Mouse (Mus musculus): ENCODE measurements around the gene Cntn1. TPM values are rescaled to one million over a fixed set of nuclear protein-coding genes. Genes with fewer than 3 reads are reported as not detected.

The Cntn1 gene
- polyA plus RNA-seq, 1 experiment from 2014 or later: 2.3 TPM

DNA sequence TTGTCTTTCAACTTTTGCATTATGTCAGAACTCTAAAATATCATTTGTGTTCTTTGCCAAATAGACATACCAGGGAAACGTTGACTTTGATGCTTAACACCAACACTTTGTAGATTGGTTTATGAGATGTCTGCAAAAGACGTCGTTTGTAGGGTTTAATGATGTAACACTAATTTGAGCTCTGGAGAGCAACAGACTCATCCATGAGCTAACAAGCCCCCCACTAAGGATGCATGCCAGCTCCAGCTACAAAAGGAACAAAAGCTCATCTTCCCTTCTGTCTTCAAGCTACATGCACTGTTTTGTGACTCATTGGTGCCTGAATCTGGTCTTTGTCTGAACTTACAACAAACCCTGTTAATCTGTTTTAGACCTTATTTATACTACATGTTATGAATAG lies 28.5 kb downstream of the Cntn1 start:
- Histone ChIP-seq H3K9ac (ENCODE audit: low read depth, low read length) (no peak overlapping the region), H3K4me3 (ENCODE audit: low read depth, low read length) (no peak overlapping the region), H3K9me3 (ENCODE audit: control insufficient read depth) (no peaks in the 10 kb centered on the region), H3K4me1 (replicated peaks; ENCODE audit: control insufficient read depth, insufficient read depth, low read length) (no peaks in the 10 kb centered on the region), H3K27me3 (replicated peaks; ENCODE audit: control insufficient read depth, insufficient read depth, low read length) (no peaks in the 10 kb centered on the region), H3K4me2 (replicated peaks; ENCODE audit: low read depth) (no peak overlapping the region), H3K27ac (ENCODE audit: low read depth, low read length) (no peak overlapping the region), H3K36me3 (ENCODE audit: control insufficient read depth, insufficient read depth) (no peaks in the 10 kb centered on the region)
- no peak for TF ChIP-seq CTCF (IDR thresholded peaks at IDR 0.05; ENCODE audit: low read depth)
- no peak for ATAC-seq
- 71% methylated on average over 3 of the region's 3 CpGs for WGBS

DNA sequence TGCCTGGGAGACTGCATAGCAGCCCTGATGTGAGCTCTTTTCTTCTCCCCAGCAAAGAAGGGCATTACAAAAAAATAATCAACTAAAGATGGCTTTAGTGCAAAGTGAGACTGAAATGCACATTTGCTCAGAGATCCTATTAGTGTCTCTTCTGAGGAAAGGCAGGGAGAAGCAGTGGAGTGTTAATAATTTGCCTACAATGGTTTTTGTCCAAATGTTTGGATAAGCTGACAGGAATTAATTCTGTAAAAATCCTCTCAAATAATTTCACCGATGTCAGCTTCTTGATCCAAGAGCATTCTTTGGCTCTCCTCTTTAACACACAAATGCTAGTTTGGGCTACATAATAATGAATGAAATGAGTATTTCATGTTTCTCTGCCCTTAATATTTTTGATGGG lies 34.9 kb downstream of the Cntn1 start:
- Histone ChIP-seq H3K27ac (ENCODE audit: low read depth, low read length) (no peak overlapping the region), H3K4me2 (replicated peaks; ENCODE audit: low read depth) (no peak overlapping the region), H3K4me1 (replicated peaks; ENCODE audit: control insufficient read depth, insufficient read depth, low read length) (no peaks in the 10 kb centered on the region), H3K9me3 (ENCODE audit: control insufficient read depth) (no peaks in the 10 kb centered on the region), H3K4me3 (ENCODE audit: low read depth, low read length) (no peak overlapping the region), H3K9ac (ENCODE audit: low read depth, low read length) (no peak overlapping the region), H3K27me3 (replicated peaks; ENCODE audit: control insufficient read depth, insufficient read depth, low read length) (no peaks in the 10 kb centered on the region), H3K36me3 (ENCODE audit: control insufficient read depth, insufficient read depth) (no peaks in the 10 kb centered on the region)
- no peak for TF ChIP-seq CTCF (IDR thresholded peaks at IDR 0.05; ENCODE audit: low read depth)
- 70% methylated on average over 1 of the region's 1 CpGs for WGBS
- ATAC-seq: no peak

DNA sequence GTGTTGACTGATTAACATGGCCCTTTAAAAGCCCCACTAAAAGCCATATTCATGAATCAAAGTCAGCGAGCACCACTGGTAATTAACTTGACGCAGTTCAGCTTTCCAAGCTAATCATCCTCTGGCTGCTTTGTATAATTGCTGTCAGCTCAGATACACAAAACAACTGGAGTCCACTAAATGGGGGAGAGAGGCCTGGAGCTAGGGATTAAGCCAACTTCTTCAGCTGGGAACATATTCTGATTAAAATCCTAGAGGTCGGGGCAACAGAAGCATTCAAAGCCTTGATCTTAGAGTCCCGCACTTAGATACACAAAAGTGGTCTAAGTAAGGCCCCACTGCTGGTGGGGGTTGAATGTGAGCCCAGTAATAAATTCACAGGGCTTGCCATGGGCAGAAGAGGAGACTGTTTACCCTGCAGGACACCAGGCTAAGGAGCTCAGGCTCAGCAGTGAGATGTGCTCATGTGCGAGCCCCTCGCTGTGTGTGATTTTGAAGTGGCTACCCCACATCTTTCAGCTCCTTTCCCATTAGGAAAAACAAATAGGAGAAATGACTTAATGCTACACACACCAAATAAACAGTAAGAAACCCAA lies 36.8 kb downstream of the Cntn1 start:
- H3K4me2 ChIP-seq (replicated peaks; ENCODE audit: low read depth): no peak overlapping the region
- H3K36me3 ChIP-seq (ENCODE audit: control insufficient read depth, insufficient read depth): no peaks in the 10 kb centered on the region
- H3K27me3 ChIP-seq (replicated peaks; ENCODE audit: control insufficient read depth, insufficient read depth, low read length): no peaks in the 10 kb centered on the region
- H3K9me3 ChIP-seq (ENCODE audit: control insufficient read depth): no peaks in the 10 kb centered on the region
- no peak for TF ChIP-seq CTCF (IDR thresholded peaks at IDR 0.05; ENCODE audit: low read depth)
- H3K4me3 ChIP-seq (ENCODE audit: low read depth, low read length): no peak overlapping the region
- no peak overlapping the region for H3K27ac ChIP-seq (ENCODE audit: low read depth, low read length)
- H3K4me1 ChIP-seq (replicated peaks; ENCODE audit: control insufficient read depth, insufficient read depth, low read length): no peaks in the 10 kb centered on the region
- H3K9ac ChIP-seq (ENCODE audit: low read depth, low read length): no peak overlapping the region
- no peak for ATAC-seq
- WGBS: 52% methylated on average over 6 of the region's 6 CpGs

DNA sequence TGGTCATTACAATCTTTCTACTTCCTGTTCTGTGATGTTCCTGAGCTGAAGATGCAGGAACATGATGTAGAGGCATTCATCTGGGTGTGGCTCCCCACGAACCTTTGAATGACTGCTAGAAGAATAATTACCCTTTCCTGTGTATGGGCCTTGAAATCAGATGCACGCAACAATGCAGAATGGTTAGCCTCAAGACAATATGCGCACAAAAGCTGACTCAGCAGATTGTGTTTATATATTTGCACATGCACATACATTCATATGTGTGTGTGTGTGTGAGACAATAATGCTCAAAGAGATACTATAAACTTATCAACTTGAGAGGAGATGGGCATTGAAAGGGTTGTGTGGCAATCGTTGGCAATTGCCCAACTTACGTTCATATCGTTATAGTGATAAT lies 39.8 kb downstream of the Cntn1 start:
- no peaks in the 10 kb centered on the region for H3K36me3 ChIP-seq (ENCODE audit: control insufficient read depth, insufficient read depth)
- no peaks in the 10 kb centered on the region for H3K9me3 ChIP-seq (ENCODE audit: control insufficient read depth)
- no peak overlapping the region for H3K4me2 ChIP-seq (replicated peaks; ENCODE audit: low read depth)
- no peak for TF ChIP-seq CTCF (IDR thresholded peaks at IDR 0.05; ENCODE audit: low read depth)
- H3K4me3 ChIP-seq (ENCODE audit: low read depth, low read length): no peak overlapping the region
- WGBS: 84% methylated on average over 6 of the region's 6 CpGs
- no peak overlapping the region for H3K9ac ChIP-seq (ENCODE audit: low read depth, low read length)
- ATAC-seq: no peak
- H3K4me1 ChIP-seq (replicated peaks; ENCODE audit: control insufficient read depth, insufficient read depth, low read length): no peaks in the 10 kb centered on the region
- no peak overlapping the region for H3K27ac ChIP-seq (ENCODE audit: low read depth, low read length)
- H3K27me3 ChIP-seq (replicated peaks; ENCODE audit: control insufficient read depth, insufficient read depth, low read length): no peaks in the 10 kb centered on the region

DNA sequence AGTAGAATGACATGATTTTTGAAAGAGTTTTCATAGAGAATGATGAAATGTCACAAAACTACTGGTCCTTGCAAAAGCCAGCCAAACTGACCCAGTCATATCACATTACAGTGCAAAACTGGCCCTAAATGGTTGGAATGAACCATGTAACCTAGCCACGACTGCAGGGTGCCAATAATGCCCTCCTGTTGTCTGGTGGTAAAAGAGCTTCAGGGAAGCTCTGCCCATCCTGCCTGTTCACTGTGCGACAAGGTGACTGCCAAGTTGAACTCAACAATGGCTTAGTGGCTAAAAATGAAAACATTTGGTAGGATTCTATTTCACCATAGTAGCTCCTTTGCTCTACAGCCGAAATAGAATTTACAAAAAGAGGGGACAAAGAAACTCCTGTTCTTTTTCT lies 41.1 kb downstream of the Cntn1 start:
- Histone ChIP-seq H3K27ac (ENCODE audit: low read depth, low read length) (no peak overlapping the region), H3K4me1 (replicated peaks; ENCODE audit: control insufficient read depth, insufficient read depth, low read length) (no peaks in the 10 kb centered on the region), H3K9ac (ENCODE audit: low read depth, low read length) (no peak overlapping the region), H3K36me3 (ENCODE audit: control insufficient read depth, insufficient read depth) (no peaks in the 10 kb centered on the region), H3K4me3 (ENCODE audit: low read depth, low read length) (no peak overlapping the region), H3K27me3 (replicated peaks; ENCODE audit: control insufficient read depth, insufficient read depth, low read length) (no peaks in the 10 kb centered on the region), H3K9me3 (ENCODE audit: control insufficient read depth) (no peaks in the 10 kb centered on the region), H3K4me2 (replicated peaks; ENCODE audit: low read depth) (no peak overlapping the region)
- TF ChIP-seq CTCF (IDR thresholded peaks at IDR 0.05; ENCODE audit: low read depth): no peak
- WGBS: 75% methylated on average over 3 of the region's 3 CpGs
- no peak for ATAC-seq

DNA sequence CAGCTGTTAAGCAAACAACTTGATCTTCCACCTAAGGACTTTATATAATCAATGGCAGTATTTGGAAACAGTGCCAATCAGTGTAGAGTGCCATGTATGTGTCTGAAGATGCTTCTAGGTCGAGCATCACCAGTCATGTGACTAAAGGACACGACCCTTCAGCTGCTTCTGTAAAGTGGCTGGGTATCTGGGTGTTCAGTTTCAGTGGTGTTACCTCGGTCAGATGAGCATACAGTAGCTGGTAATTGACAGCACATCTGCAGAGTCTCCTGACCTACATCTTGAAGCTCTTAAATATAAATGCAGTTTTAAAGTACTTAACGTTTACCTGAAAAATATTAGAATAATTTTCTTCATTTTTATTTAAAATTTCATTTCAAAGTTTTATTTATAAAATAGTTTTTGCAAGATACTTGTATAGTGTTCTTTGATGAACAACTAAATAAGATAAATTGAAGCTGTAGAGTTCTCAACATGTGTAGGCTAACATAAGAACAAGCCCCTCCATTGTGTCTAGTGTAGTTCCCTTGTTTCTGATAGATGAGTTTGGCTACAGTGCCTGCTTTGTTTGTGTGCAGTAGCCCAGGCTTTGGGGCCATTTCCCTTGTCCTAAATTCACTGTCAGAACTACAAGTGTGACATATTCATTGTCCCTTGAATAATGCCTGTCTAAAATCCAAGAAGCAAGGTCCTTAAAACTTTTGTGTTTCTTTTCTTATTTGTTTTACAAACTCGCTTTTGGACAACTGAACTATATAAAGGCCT lies 48.6 kb downstream of the Cntn1 start:
- Histone ChIP-seq H3K9me3 (ENCODE audit: control insufficient read depth) (no peaks in the 10 kb centered on the region), H3K4me3 (ENCODE audit: low read depth, low read length) (no peak overlapping the region), H3K9ac (ENCODE audit: low read depth, low read length) (no peak overlapping the region), H3K36me3 (ENCODE audit: control insufficient read depth, insufficient read depth) (no peaks in the 10 kb centered on the region), H3K27ac (ENCODE audit: low read depth, low read length) (no peak overlapping the region), H3K4me2 (replicated peaks; ENCODE audit: low read depth) (no peak overlapping the region), H3K27me3 (replicated peaks; ENCODE audit: control insufficient read depth, insufficient read depth, low read length) (no peaks in the 10 kb centered on the region), H3K4me1 (replicated peaks; ENCODE audit: control insufficient read depth, insufficient read depth, low read length) (no peaks in the 10 kb centered on the region)
- no peak for ATAC-seq
- no peak for TF ChIP-seq CTCF (IDR thresholded peaks at IDR 0.05; ENCODE audit: low read depth)
- WGBS: 62% methylated on average over 5 of the region's 5 CpGs

Data from intestine, postnatal 0 days (tissue).